Mouse (Mus musculus) CH12.LX (cell line): ENCODE results near the gene Rpp25l. TPM values are rescaled to one million over a fixed set of nuclear protein-coding genes. Genes with fewer than 3 reads are reported as not detected.

Source experiments
- DNase-seq: peaks from one replicate; pipeline ENCODE4 v3.0.0-alpha.2; 2013; ENCODE audit errors: extremely low read depth
- H3K27ac ChIP-seq: 2 replicates; pipeline ENCODE4 v1.5.1; 2012; ENCODE audit warnings: low read depth, mild to moderate bottlenecking, control low read depth, moderate library complexity; ENCODE audit not compliant: insufficient read depth
- H3K27me3 ChIP-seq: replicated peaks from 2 replicates; pipeline ENCODE3; 2012; ENCODE audit warnings: inconsistent platforms
- H3K36me3 ChIP-seq, 2 experiments: replicated peaks in 1 of 2; 2 replicates each; pipeline versions ENCODE3 to v1.6.1; 2012; ENCODE audit warnings: inconsistent platforms in 1 of 2, low read length in 1 of 2, mild to moderate bottlenecking in 1 of 2, mixed read lengths in 1 of 2, moderate library complexity in 1 of 2; ENCODE audit not compliant: control insufficient read depth in 1 of 2, insufficient read depth in 1 of 2
- H3K4me1 ChIP-seq, 2 experiments: 2 replicates each; pipeline ENCODE4 v1.6.1; 2012; ENCODE audit warnings: inconsistent platforms in 1 of 2, moderate library complexity in 1 of 2; ENCODE audit not compliant: insufficient read depth in 2 of 2, control insufficient read depth in 1 of 2
- H3K4me2 ChIP-seq: 2 replicates; pipeline ENCODE4 v1.6.1; 2012; ENCODE audit warnings: low read depth, mild to moderate bottlenecking, control low read depth; ENCODE audit not compliant: poor library complexity, insufficient read depth, severe bottlenecking
- H3K4me3 ChIP-seq, 3 experiments: fragments of 150-350 bp in 1 of 3; sonication (generic) in 1 of 3; replicated peaks in 1 of 3; 2 replicates each; pipeline versions ENCODE3 to v1.5.1; 2011 to 2012; ENCODE audit warnings: low read depth in 2 of 3, low read length in 2 of 3, mild to moderate bottlenecking in 2 of 3, moderate library complexity in 2 of 3, control low read depth in 1 of 3, improper control_type of control experiment in 1 of 3, inconsistent platforms in 1 of 3, mixed read lengths in 1 of 3; ENCODE audit not compliant: poor library complexity in 1 of 3
- H3K79me2 ChIP-seq: replicated peaks from 2 replicates; pipeline ENCODE4 v1.6.1; 2012; ENCODE audit warnings: mild to moderate bottlenecking, moderate library complexity; ENCODE audit not compliant: control insufficient read depth, poor library complexity, insufficient read depth, severe bottlenecking; ENCODE audit errors: extremely low read depth
- H3K9ac ChIP-seq: 2 replicates; pipeline ENCODE4 v1.6.1; 2012; ENCODE audit warnings: low read depth, mild to moderate bottlenecking, control low read depth, moderate library complexity; ENCODE audit not compliant: insufficient read depth
- H3K9me3 ChIP-seq: replicated peaks from 2 replicates; pipeline ENCODE3; 2012; ENCODE audit warnings: low read length, inconsistent platforms, mixed read lengths
- BHLHE40 ChIP-seq: IDR thresholded peaks from 2 replicates; pipeline ENCODE4 v1.6.1; 2011; ENCODE audit warnings: mild to moderate bottlenecking, low read depth, low read length, improper control_type of control experiment
- ETS1 ChIP-seq: conservative IDR thresholded peaks from 2 replicates; pipeline ENCODE4 v1.6.1; 2012; ENCODE audit warnings: low read depth, mild to moderate bottlenecking, inconsistent platforms, low read length, improper control_type of control experiment, moderate library complexity
- GABPA ChIP-seq: IDR thresholded peaks from 2 replicates; pipeline ENCODE4 v1.6.1; 2012; ENCODE audit warnings: low read depth, low read length, improper control_type of control experiment, inconsistent platforms; ENCODE audit not compliant: insufficient replicate concordance
- HCFC1 ChIP-seq: IDR thresholded peaks from 2 replicates; pipeline ENCODE4 v1.6.1; 2012; ENCODE audit warnings: low read depth, mild to moderate bottlenecking, inconsistent platforms, low read length, improper control_type of control experiment
- IRF4 ChIP-seq: IDR thresholded peaks from 2 replicates; pipeline ENCODE4 v1.6.1; 2014; ENCODE audit warnings: low read depth, mild to moderate bottlenecking, inconsistent platforms, low read length, improper control_type of control experiment
- KAT2A ChIP-seq: IDR thresholded peaks from 2 replicates; pipeline ENCODE4 v1.6.1; 2012; ENCODE audit warnings: low read length, improper control_type of control experiment, inconsistent platforms; ENCODE audit not compliant: insufficient replicate concordance
- MAX ChIP-seq: IDR thresholded peaks from 2 replicates; pipeline ENCODE4 v1.6.1; 2011; ENCODE audit warnings: low read length, improper control_type of control experiment
- MEF2A ChIP-seq: IDR thresholded peaks from 2 replicates; pipeline ENCODE4 v1.6.1; 2014; ENCODE audit warnings: low read depth, mild to moderate bottlenecking, inconsistent platforms, low read length, improper control_type of control experiment, borderline replicate concordance
- NRF1 ChIP-seq: IDR thresholded peaks from 2 replicates; pipeline ENCODE4 v1.6.1; 2014; ENCODE audit warnings: low read depth, mild to moderate bottlenecking, inconsistent platforms, low read length, improper control_type of control experiment, moderate library complexity
- POLR2A ChIP-seq: IDR thresholded peaks from 2 replicates; pipeline ENCODE4 v1.6.1; 2011; ENCODE audit warnings: low read depth, mild to moderate bottlenecking, improper control_type of control experiment, low read length
- SIN3A ChIP-seq: IDR thresholded peaks from 2 replicates; pipeline ENCODE4 v1.6.1; 2012; ENCODE audit warnings: low read length, improper control_type of control experiment, inconsistent platforms
- TCF12 ChIP-seq: IDR thresholded peaks from 2 replicates; pipeline ENCODE4 v1.6.1; 2014; ENCODE audit warnings: low read depth, mild to moderate bottlenecking, inconsistent platforms, low read length, improper control_type of control experiment
- USF2 ChIP-seq: conservative IDR thresholded peaks from 2 replicates; pipeline ENCODE4 v1.6.1; 2011; ENCODE audit warnings: low read depth, low read length, improper control_type of control experiment
- ZMIZ1 ChIP-seq: IDR thresholded peaks from 2 replicates; pipeline ENCODE4 v1.6.1; 2012; ENCODE audit warnings: low read depth, mild to moderate bottlenecking, inconsistent platforms, low read length, improper control_type of control experiment
- dilution Hi-C: fragments of 300-500 bp; cut with MboI; formaldehyde crosslinking; loops from 2 replicates; pipeline ENCODE4 v1.14.3; 2020; ENCODE audit warnings: low sequenced_read_pairs; ENCODE audit not compliant: extremely low pct_unique_long_range_greater_than_20kb, extremely low pct_ligation_motif_present
- in situ Hi-C: fragments of 300-500 bp; cut with MboI; formaldehyde crosslinking; loops from 3 replicates; pipeline ENCODE4 v1.14.3; 2019; ENCODE audit warnings: low sequenced_read_pairs, low pct_ligation_motif_present, low pct_unique_long_range_greater_than_20kb, mixed read lengths
- polyA plus RNA-seq: library from polyadenylated mRNA; unstranded; fragments of >175 nt; gene quantifications from 2 replicates; pipeline ENCODE4 v1.2.1, GENCODE M21; 2012; ENCODE audit warnings: low read depth; ENCODE audit not compliant: insufficient read length
- total RNA-seq, 2 experiments: library from RNA; depleted of rRNA; stranded (reverse); fragments of 300-350 nt in 1 of 2; fragments of >200 nt in 1 of 2; gene quantifications; 2 replicates each; pipeline ENCODE4 v1.2.3; 2012 to 2014

The Rpp25l gene
- total and polyA plus RNA-seq, 3 experiments = 48.1 to 72.8 (median 65.3) TPM

DNA sequence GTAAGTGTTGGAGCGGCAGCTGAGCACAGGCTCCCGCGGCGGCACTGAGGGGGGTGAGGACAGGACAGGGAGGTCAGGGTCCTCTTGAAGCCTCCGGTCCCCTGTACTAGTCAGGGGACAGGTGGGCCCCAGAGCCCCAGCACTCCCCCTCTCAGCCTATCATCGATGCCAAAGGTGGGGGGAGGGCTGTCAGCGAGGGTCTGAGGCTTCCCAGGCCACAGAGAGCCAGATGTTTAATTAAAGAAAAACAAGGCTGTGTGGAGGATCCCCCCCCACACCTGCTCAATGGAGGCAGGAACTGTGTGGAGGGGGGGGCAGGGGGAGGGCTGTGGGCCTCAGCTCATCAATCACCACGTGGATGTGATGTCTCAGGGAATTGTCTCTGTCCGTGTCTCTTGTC is 49.7 kb downstream of the Rpp25l start:
- H3K4me2 ChIP-seq = no peak overlapping the region
- no peak overlapping the region for H3K4me3 ChIP-seq
- no peak overlapping the region for H3K27ac ChIP-seq
- H3K36me3 ChIP-seq = no peaks in the 10 kb centered on the region
- H3K9ac ChIP-seq = no peak overlapping the region
- no peaks in the 10 kb centered on the region for H3K79me2 ChIP-seq
- no peaks in the 10 kb centered on the region for H3K9me3 ChIP-seq
- in situ Hi-C loops = no loop called here
- no peak for TF ChIP-seq KAT2A
- TF ChIP-seq MAX = no peak
- no peak for TF ChIP-seq TCF12
- DNase-seq = no peak
- dilution Hi-C loops = no loop called here
- H3K27me3 ChIP-seq = peaks cover 96% of the 10 kb centered on the region
- H3K4me1 ChIP-seq = peaks cover 7% of the 10 kb centered on the region in 2 experiments

DNA sequence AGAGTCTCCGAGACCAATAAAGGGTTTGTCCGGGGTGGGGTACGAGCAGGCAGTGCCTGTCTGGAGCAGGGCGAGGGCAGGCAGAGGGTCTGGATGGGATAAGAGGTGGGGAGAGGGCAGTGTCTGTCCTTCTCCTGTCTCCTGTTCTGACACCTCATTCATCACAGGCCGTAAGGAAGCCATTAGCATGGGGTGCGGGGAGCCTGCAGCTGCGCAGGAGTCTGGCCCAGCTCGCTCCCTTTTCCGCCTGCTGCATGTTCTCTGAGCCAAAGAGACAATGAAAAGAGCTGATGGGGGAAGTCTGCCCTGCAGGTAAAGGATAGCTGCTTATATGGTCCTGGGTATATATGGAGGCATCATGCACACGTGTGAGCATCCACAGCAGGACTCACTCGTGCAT is 50.6 kb downstream of the Rpp25l start:
- H3K4me2 ChIP-seq = no peak overlapping the region
- dilution Hi-C loops = no loop called here
- peaks cover 7 to 12% of the 10 kb centered on the region in 2 experiments for H3K4me1 ChIP-seq
- no peak overlapping the region for H3K27ac ChIP-seq
- no peaks in the 10 kb centered on the region for H3K9me3 ChIP-seq
- no peak overlapping the region for H3K4me3 ChIP-seq
- no peaks in the 10 kb centered on the region for H3K36me3 ChIP-seq
- peaks cover 94% of the 10 kb centered on the region for H3K27me3 ChIP-seq
- in situ Hi-C loops = no loop called here
- DNase-seq = no peak
- no peak overlapping the region for H3K9ac ChIP-seq
- no peak for TF ChIP-seq POLR2A
- no peak for TF ChIP-seq KAT2A
- no peak for TF ChIP-seq NRF1
- TF ChIP-seq HCFC1 = no peak
- TF ChIP-seq MEF2A = no peak
- TF ChIP-seq SIN3A = no peak
- no peak for TF ChIP-seq IRF4
- TF ChIP-seq BHLHE40 = no peak
- TF ChIP-seq USF2 = no peak
- no peak for TF ChIP-seq GABPA
- no peak for TF ChIP-seq ETS1
- no peak for TF ChIP-seq ZMIZ1
- no peaks in the 10 kb centered on the region for H3K79me2 ChIP-seq

Other genes starting within 250 kb of the Rpp25l start
- 8.6 and 9.1 TPM in 2 replicates for gene Kif24, start 248.6 kb downstream of the Rpp25l start, total RNA-seq (2012; rRNA removed)
- gene Kif24, start 248.6 kb downstream of the Rpp25l start, total RNA-seq (2014; rRNA removed) = 5.5 and 6.4 TPM in 2 replicates
- 7.9 and 8.4 TPM in 2 replicates for gene Kif24, start 248.6 kb downstream of the Rpp25l start, polyA plus RNA-seq
- 26.5 and 27.9 TPM in 2 replicates for gene Nudt2, start 248.4 kb downstream of the Rpp25l start, total RNA-seq (2012; rRNA removed)
- gene Nudt2, start 248.4 kb downstream of the Rpp25l start, total RNA-seq (2014; rRNA removed) = 40.2 and 47.1 TPM in 2 replicates
- gene Nudt2, start 248.4 kb downstream of the Rpp25l start, polyA plus RNA-seq = 21.7 and 23.2 TPM in 2 replicates
- 0.04 TPM in 2 replicates for gene AI464131, start 210.5 kb downstream of the Rpp25l start, total RNA-seq (2012; rRNA removed)
- not detected in 2 replicates for gene AI464131, start 210.5 kb downstream of the Rpp25l start, total RNA-seq (2014; rRNA removed)
- gene AI464131, start 210.5 kb downstream of the Rpp25l start, polyA plus RNA-seq = 0.10 TPM in 1 of 2 replicates, not detected in the other
- not detected in 2 replicates for gene 1110017D15Rik, start 196.2 kb downstream of the Rpp25l start, total RNA-seq (2012; rRNA removed)
- gene 1110017D15Rik, start 196.2 kb downstream of the Rpp25l start, total RNA-seq (2014; rRNA removed) = not detected in 2 replicates
- not detected in 2 replicates for gene 1110017D15Rik, start 196.2 kb downstream of the Rpp25l start, polyA plus RNA-seq
- 1.2 and 1.6 TPM in 2 replicates for gene Fam219a, start 144.0 kb downstream of the Rpp25l start, total RNA-seq (2012; rRNA removed)
- 0.11 and 0.20 TPM in 2 replicates for gene Fam219a, start 144.0 kb downstream of the Rpp25l start, total RNA-seq (2014; rRNA removed)
- gene Fam219a, start 144.0 kb downstream of the Rpp25l start, polyA plus RNA-seq = 1.5 and 1.8 TPM in 2 replicates
- 0.42 and 0.89 TPM in 2 replicates for gene Dnaic1, start 143.8 kb downstream of the Rpp25l start, total RNA-seq (2012; rRNA removed)
- 0.34 and 1.1 TPM in 2 replicates for gene Dnaic1, start 143.8 kb downstream of the Rpp25l start, total RNA-seq (2014; rRNA removed)
- gene Dnaic1, start 143.8 kb downstream of the Rpp25l start, polyA plus RNA-seq = 3.7 and 4.1 TPM in 2 replicates
- 0.25 and 0.59 TPM in 2 replicates for gene Enho, start 73.2 kb downstream of the Rpp25l start, total RNA-seq (2012; rRNA removed)
- 0.17 TPM in 1 of 2 replicates, not detected in the other for gene Enho, start 73.2 kb downstream of the Rpp25l start, total RNA-seq (2014; rRNA removed)
- not detected in 2 replicates for gene Enho, start 73.2 kb downstream of the Rpp25l start, polyA plus RNA-seq
- not detected in 2 replicates for gene Cntfr, start 16.4 kb downstream of the Rpp25l start, total RNA-seq (2012; rRNA removed)
- gene Cntfr, start 16.4 kb downstream of the Rpp25l start, total RNA-seq (2014; rRNA removed) = not detected in 2 replicates
- not detected in 2 replicates for gene Cntfr, start 16.4 kb downstream of the Rpp25l start, polyA plus RNA-seq
- gene Il11ra1, start 13.5 kb downstream of the Rpp25l start, total RNA-seq (2012; rRNA removed) = 4.2 and 5.7 TPM in 2 replicates
- gene Il11ra1, start 13.5 kb downstream of the Rpp25l start, total RNA-seq (2014; rRNA removed) = 1.2 and 1.3 TPM in 2 replicates
- 4.8 and 6.9 TPM in 2 replicates for gene Il11ra1, start 13.5 kb downstream of the Rpp25l start, polyA plus RNA-seq
- gene Dctn3, start 9.6 kb upstream of the Rpp25l start, total RNA-seq (2012; rRNA removed) = 130 and 133 TPM in 2 replicates
- gene Dctn3, start 9.6 kb upstream of the Rpp25l start, total RNA-seq (2014; rRNA removed) = 112 and 125 TPM in 2 replicates
- 90.5 and 117 TPM in 2 replicates for gene Dctn3, start 9.6 kb upstream of the Rpp25l start, polyA plus RNA-seq
- not detected in 2 replicates for gene Arid3c, start 17.6 kb upstream of the Rpp25l start, total RNA-seq (2012; rRNA removed)
- not detected in 2 replicates for gene Arid3c, start 17.6 kb upstream of the Rpp25l start, total RNA-seq (2014; rRNA removed)
- gene Arid3c, start 17.6 kb upstream of the Rpp25l start, polyA plus RNA-seq = not detected in 2 replicates
- 18.6 and 19.1 TPM in 2 replicates for gene Galt, start 41.7 kb upstream of the Rpp25l start, total RNA-seq (2012; rRNA removed)
- gene Galt, start 41.7 kb upstream of the Rpp25l start, total RNA-seq (2014; rRNA removed) = 23.0 and 23.2 TPM in 2 replicates
- 16.6 and 22.9 TPM in 2 replicates for gene Galt, start 41.7 kb upstream of the Rpp25l start, polyA plus RNA-seq
- 60.7 and 70.2 TPM in 2 replicates for gene Sigmar1, start 42.6 kb upstream of the Rpp25l start, total RNA-seq (2012; rRNA removed)
- 19.8 and 26.4 TPM in 2 replicates for gene Sigmar1, start 42.6 kb upstream of the Rpp25l start, total RNA-seq (2014; rRNA removed)
- 89.4 and 97.5 TPM in 2 replicates for gene Sigmar1, start 42.6 kb upstream of the Rpp25l start, polyA plus RNA-seq
- 3.1 and 5.6 TPM in 2 replicates for gene Ccl27a, start 60.7 kb upstream of the Rpp25l start, total RNA-seq (2012; rRNA removed)
- gene Ccl27a, start 60.7 kb upstream of the Rpp25l start, total RNA-seq (2014; rRNA removed) = 2.5 and 3.3 TPM in 2 replicates
- gene Ccl27a, start 60.7 kb upstream of the Rpp25l start, polyA plus RNA-seq = 2.7 and 6.4 TPM in 2 replicates
- not detected in 2 replicates for gene Gm21541, start 190.1 kb upstream of the Rpp25l start, total RNA-seq (2012; rRNA removed)
- gene Gm21541, start 190.1 kb upstream of the Rpp25l start, total RNA-seq (2014; rRNA removed) = not detected in 2 replicates
- gene Gm21541, start 190.1 kb upstream of the Rpp25l start, polyA plus RNA-seq = not detected in 2 replicates
- gene Gm20878, start 228.0 kb upstream of the Rpp25l start, total RNA-seq (2012; rRNA removed) = not detected in 2 replicates
- not detected in 2 replicates for gene Gm20878, start 228.0 kb upstream of the Rpp25l start, total RNA-seq (2014; rRNA removed)
- gene Gm20878, start 228.0 kb upstream of the Rpp25l start, polyA plus RNA-seq = 1.3 TPM in 1 of 2 replicates, not detected in the other